Mouse (Mus musculus) limb, embryonic 11.5 days (tissue): ENCODE measurements around the gene Zdhhc16. TPM values are rescaled to one million over a fixed set of nuclear protein-coding genes. Genes with fewer than 3 reads are reported as not detected.

Experiments used
- ATAC-seq: fragments of 200-750 bp; cut with Nextera tagmentation; 2 replicates; pipeline ENCODE4 v1.8.0; 2017; ENCODE audit warnings: low read depth; ENCODE audit not compliant: insufficient number of reproducible peaks, low FRiP score, low TSS enrichment
- DNase-seq: peaks from one replicate; pipeline ENCODE4 v3.0.0-alpha.2; 2015; ENCODE audit warnings: low spot score
- H3K27ac ChIP-seq: fragments of 300-500 bp; sonication (generic); replicated peaks from 2 replicates; pipeline ENCODE4 v1.5.1; 2014; ENCODE audit warnings: low read depth, mild to moderate bottlenecking, low read length
- H3K27me3 ChIP-seq: fragments of 300-500 bp; sonication (generic); 2 replicates; pipeline ENCODE4 v1.6.1; 2014; ENCODE audit warnings: mild to moderate bottlenecking, low read length, mixed read lengths; ENCODE audit not compliant: control insufficient read depth, insufficient read depth
- H3K36me3 ChIP-seq: fragments of 300-500 bp; sonication (generic); 2 replicates; pipeline ENCODE4 v1.6.1; 2014; ENCODE audit warnings: mild to moderate bottlenecking, low read length, moderate library complexity, mixed read lengths; ENCODE audit not compliant: control insufficient read depth, insufficient read depth
- H3K4me1 ChIP-seq: fragments of 300-500 bp; sonication (generic); 2 replicates; pipeline ENCODE4 v1.6.1; 2014; ENCODE audit warnings: low read length, mixed read lengths; ENCODE audit not compliant: control insufficient read depth, insufficient read depth
- H3K4me2 ChIP-seq: fragments of 300-500 bp; sonication (generic); 2 replicates; pipeline ENCODE4 v1.6.1; 2014; ENCODE audit warnings: low read depth, mild to moderate bottlenecking, moderate library complexity; ENCODE audit not compliant: severe bottlenecking
- H3K4me3 ChIP-seq: fragments of 300-500 bp; sonication (generic); 2 replicates; pipeline ENCODE4 v1.5.1; 2014; ENCODE audit warnings: low read depth, low read length
- H3K9ac ChIP-seq: fragments of 300-500 bp; sonication (generic); 2 replicates; pipeline ENCODE4 v1.6.1; 2014; ENCODE audit warnings: mild to moderate bottlenecking, low read length
- H3K9me3 ChIP-seq: fragments of 300-500 bp; sonication (generic); 2 replicates; pipeline ENCODE4 v1.6.1; 2016; ENCODE audit warnings: low read length; ENCODE audit not compliant: control insufficient read depth
- WGBS: fragments of 180-500 bp; shearing (Covaris S2); extraction: QIAGEN DNeasy Blood & Tissue Kit; methylation state at CpG from one replicate; pipeline ENCODE4 v1.1.7; 2014; 5-methylcytosine and 5-hydroxymethylcytosine counted together
- polyA plus RNA-seq: library from polyadenylated mRNA; unstranded; fragments of >200 nt; fragmentation: Nextera tagmentation; extraction: Ambion mirVana; gene quantifications from 2 replicates; pipeline ENCODE4 v1.2.1, GENCODE M21; 2014

The Zdhhc16 gene
- polyA plus RNA-seq, 1 experiment from 2014 or later: 72.1 TPM

DNA sequence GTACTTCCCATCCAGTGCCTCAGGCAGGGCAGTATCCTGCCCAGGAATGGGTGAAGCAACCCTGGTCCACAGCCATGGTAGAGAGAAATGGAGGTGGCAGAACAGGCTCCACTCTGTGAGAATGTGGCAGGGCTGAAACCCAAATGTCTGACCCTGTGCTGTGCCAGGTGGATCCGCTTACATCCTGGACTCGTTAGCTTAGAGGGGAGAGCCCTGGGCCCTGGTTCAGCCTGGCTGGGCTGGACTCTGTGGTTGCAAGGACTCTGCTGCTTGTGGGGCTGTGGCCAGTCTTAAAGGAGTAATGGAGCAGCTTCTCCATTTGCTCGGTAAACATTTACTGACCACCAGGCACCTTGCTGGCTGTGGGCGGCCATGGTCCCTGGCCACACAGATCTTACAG, 53.9 kb downstream of the Zdhhc16 start:
- 73% methylated on average over 4 of the region's 4 CpGs for WGBS

DNA sequence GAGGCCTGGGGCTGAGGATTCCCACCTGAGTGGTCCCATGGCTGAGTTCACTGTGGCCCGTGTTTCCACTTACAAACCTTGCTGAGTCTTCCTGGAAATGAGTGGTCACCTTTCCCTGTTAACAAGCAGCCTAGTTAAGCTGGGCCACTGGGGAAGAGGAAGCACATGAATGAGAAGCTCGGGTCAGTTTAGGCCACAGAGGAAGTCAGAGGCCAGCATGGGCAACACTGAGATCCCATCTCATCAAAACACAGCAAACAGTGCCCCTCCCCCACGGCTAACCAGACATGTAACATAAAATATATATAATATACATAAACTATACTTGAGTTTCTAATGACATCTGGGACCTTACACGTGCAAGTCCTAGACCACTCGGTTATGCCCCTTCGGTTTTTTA, 56.5 kb downstream of the Zdhhc16 start:
- 87% methylated on average over 6 of the region's 6 CpGs for WGBS

More for the DNA sequence above, 53.9 kb downstream of the Zdhhc16 start:
- no peaks in the 10 kb centered on the region for H3K9me3 ChIP-seq
- no peak overlapping the region for H3K9ac ChIP-seq
- no peak overlapping the region for H3K27ac ChIP-seq
- H3K36me3 ChIP-seq: no peaks in the 10 kb centered on the region
- H3K4me2 ChIP-seq: no peak overlapping the region
- H3K27me3 ChIP-seq: no peaks in the 10 kb centered on the region
- DNase-seq (no peak), ATAC-seq (no peak)
- H3K4me3 ChIP-seq: no peak overlapping the region
- H3K4me1 ChIP-seq: peaks cover 3% of the 10 kb centered on the region; the same call in 1 of the 2 replicates

DNA sequence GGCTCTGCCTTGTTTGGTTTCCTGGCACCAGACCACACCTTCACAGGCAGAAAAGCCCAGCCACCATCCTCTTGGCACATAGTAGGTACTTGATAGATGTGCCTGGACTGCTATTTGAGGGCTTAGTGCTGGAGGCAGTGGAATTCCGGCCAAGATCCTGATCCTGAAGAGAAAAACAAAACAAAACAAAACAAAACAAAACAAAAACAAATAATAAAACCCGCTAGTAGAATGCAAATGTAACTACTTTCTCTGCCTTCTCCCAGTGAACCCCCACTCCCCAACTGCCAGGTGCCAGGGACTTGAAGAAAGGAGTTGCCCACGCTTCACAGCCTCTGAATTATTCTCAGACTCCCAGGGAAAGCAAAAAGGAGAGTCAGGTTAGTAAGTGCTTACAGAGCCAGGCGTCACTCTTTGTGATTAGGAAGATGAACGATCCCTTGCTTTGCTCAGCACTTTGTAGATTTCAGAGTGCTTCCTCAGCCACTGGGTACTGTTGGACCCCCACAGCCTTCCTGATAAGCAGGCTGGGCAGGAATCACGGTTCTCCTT, 58.7 kb downstream of the Zdhhc16 start:
- Histone ChIP-seq H3K36me3 (no peaks in the 10 kb centered on the region), H3K9me3 (no peaks in the 10 kb centered on the region), H3K4me1 (peaks cover 7% of the 10 kb centered on the region), H3K27me3 (no peaks in the 10 kb centered on the region), H3K27ac (no peak overlapping the region), H3K4me3 (no peak overlapping the region), H3K4me2 (no peak overlapping the region), H3K9ac (no peak overlapping the region)
- DNase-seq (no peak), ATAC-seq (no peak)
- WGBS: 37% methylated on average over 6 of the region's 6 CpGs

More for the DNA sequence above, 56.5 kb downstream of the Zdhhc16 start:
- no peak overlapping the region for H3K27ac ChIP-seq
- H3K4me2 ChIP-seq: no peak overlapping the region
- ATAC-seq (no peak), DNase-seq (no peak)
- H3K27me3 ChIP-seq: no peaks in the 10 kb centered on the region
- no peak overlapping the region for H3K9ac ChIP-seq
- H3K4me1 ChIP-seq: no peaks in the 10 kb centered on the region
- no peaks in the 10 kb centered on the region for H3K36me3 ChIP-seq
- no peak overlapping the region for H3K4me3 ChIP-seq
- H3K9me3 ChIP-seq: no peaks in the 10 kb centered on the region

DNA sequence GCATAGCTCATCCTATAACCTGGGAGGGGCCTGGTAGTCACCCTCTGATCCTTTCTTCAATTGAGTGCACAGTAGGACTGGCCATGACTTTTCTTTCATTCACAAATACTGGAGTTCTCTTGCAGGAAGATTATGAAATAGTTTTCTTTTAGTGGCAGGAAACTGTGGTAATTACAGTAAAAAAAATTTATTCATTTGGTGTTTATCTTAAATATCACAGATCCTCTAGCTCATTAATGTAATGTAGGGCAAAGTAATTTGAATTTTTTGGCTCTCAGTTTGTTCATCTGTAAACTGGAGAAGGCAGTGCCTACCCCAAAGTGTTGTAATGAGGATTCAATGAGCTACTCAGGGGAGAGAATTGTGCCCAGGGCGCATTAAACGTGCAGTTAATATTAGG, 59.7 kb downstream of the Zdhhc16 start:
- ATAC-seq (no peak), DNase-seq (no peak)
- H3K9me3 ChIP-seq: no peaks in the 10 kb centered on the region
- H3K36me3 ChIP-seq: no peaks in the 10 kb centered on the region
- H3K27ac ChIP-seq: no peak overlapping the region
- 81% methylated on average over 2 of the region's 2 CpGs for WGBS
- H3K4me3 ChIP-seq: no peak overlapping the region
- H3K4me1 ChIP-seq: peaks cover 11% of the 10 kb centered on the region
- H3K4me2 ChIP-seq: no peak overlapping the region
- no peaks in the 10 kb centered on the region for H3K27me3 ChIP-seq
- H3K9ac ChIP-seq: no peak overlapping the region

DNA sequence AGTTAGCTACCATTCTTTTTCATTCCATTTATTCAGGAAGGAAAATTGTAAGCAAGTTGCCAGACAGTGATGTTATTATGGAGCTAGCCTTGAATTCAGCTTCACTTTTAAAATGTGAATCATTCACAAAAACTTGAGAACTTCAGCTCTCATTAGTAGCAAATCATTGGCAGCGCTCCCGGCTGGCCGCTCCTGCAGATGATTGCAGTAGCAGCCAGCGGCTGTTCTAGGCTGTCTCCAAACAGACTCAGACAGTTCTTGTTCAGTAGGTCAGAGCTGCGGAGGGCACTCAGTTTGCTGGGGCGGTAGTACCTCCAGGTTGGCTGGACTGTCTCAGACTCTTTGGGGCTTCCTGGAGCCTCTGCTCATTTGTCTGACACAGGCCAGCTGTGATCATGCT, 60.2 kb downstream of the Zdhhc16 start:
- Histone ChIP-seq H3K4me3 (no peak overlapping the region), H3K4me1 (peaks cover 11% of the 10 kb centered on the region), H3K27ac (no peak overlapping the region), H3K9ac (no peak overlapping the region), H3K36me3 (no peaks in the 10 kb centered on the region), H3K4me2 (no peak overlapping the region), H3K27me3 (no peaks in the 10 kb centered on the region), H3K9me3 (no peaks in the 10 kb centered on the region)
- DNase-seq (no peak), ATAC-seq (no peak)
- 84% methylated on average over 6 of the region's 6 CpGs for WGBS

Other genes starting within 250 kb of the Zdhhc16 start
- gene Slit1, start 189.8 kb upstream of the Zdhhc16 start, polyA plus RNA-seq: 1.0 and 1.1 TPM in 2 replicates
- gene Arhgap19, start 131.4 kb upstream of the Zdhhc16 start, polyA plus RNA-seq: 43.6 and 44.1 TPM in 2 replicates
- gene Frat1, start 103.5 kb upstream of the Zdhhc16 start, polyA plus RNA-seq: 3.9 and 5.2 TPM in 2 replicates
- gene Frat2, start 85.3 kb upstream of the Zdhhc16 start, polyA plus RNA-seq: 2.4 and 2.7 TPM in 2 replicates
- 16.1 and 18.4 TPM in 2 replicates for gene Rrp12, start 37.3 kb upstream of the Zdhhc16 start, polyA plus RNA-seq
- 820 and 869 TPM in 2 replicates for gene Pgam1, start 21.6 kb upstream of the Zdhhc16 start, polyA plus RNA-seq
- gene Exosc1, start 57 bp upstream of the Zdhhc16 start, polyA plus RNA-seq: 86.2 and 91.6 TPM in 2 replicates
- 40.1 and 50.5 TPM in 2 replicates for gene Mms19, start 47.7 kb downstream of the Zdhhc16 start, polyA plus RNA-seq
- 10.1 and 10.6 TPM in 2 replicates for gene Ubtd1, start 48.3 kb downstream of the Zdhhc16 start, polyA plus RNA-seq
- 0.31 and 0.92 TPM in 2 replicates for gene Ankrd2, start 102.5 kb downstream of the Zdhhc16 start, polyA plus RNA-seq
- 1.1 and 1.4 TPM in 2 replicates for gene Hoga1, start 112.1 kb downstream of the Zdhhc16 start, polyA plus RNA-seq
- gene 4933411K16Rik, start 118.8 kb downstream of the Zdhhc16 start, polyA plus RNA-seq: not detected in 2 replicates
- gene Morn4, start 152.9 kb downstream of the Zdhhc16 start, polyA plus RNA-seq: 42.2 and 46.2 TPM in 2 replicates
- gene Pi4k2a, start 157.0 kb downstream of the Zdhhc16 start, polyA plus RNA-seq: 28.4 and 29.4 TPM in 2 replicates
- gene Avpi1, start 195.6 kb downstream of the Zdhhc16 start, polyA plus RNA-seq: 24.1 and 26.0 TPM in 2 replicates
- 12.3 and 16.6 TPM in 2 replicates for gene Marveld1, start 213.9 kb downstream of the Zdhhc16 start, polyA plus RNA-seq
- 11.7 and 12.6 TPM in 2 replicates for gene Zfyve27, start 230.5 kb downstream of the Zdhhc16 start, polyA plus RNA-seq